Mouse (Mus musculus) right cerebral cortex, postnatal 14 days (tissue): ENCODE measurements around the gene Lsamp.

ENCODE experiments used
- DNase-seq: peaks from one replicate; pipeline ENCODE4 v3.0.0; 2022

The Lsamp gene

DNA sequence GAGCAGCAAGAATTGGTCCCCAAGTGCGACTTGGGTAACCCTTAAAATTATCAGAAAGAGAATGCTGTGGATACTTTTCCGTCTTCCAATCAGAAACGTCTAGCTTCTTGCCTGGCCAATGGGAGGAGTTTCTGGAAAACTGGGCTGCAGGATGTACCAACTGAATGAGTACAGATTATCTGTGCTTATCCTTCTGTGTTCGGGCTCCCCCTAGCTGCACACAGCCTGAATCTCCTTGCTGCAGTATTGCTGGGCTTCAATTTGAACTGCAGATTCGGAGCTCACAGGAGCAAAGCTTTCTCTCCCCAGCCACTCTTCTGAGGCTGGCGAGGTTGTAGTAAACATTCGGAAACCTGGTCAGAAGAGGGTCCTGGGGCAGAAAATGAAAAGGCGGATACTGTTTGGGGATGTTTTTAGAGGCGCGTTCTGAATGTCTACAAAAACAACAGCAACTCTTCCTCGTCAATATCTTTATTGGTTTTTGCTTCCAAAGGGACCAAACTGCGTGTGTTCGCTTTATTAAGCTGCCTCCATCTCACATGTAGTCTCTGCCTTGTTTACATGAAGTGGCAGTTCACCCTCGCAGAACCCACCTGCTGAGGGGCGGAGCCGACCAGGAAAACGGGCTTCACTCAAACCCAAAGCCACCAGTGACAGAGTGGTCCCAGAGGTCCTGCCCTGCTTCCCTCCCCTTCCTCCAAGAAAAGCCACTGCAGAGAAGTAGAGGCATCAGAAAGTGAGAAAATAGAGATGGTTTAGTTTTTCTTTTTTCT lies 984.1 kb downstream of the Lsamp start:
- peak; percentile 90 for DNase-seq

GRCm38 (mm10) chr16:40971382-40971781 lies 987.2 kb downstream of the Lsamp start:
- no peak for DNase-seq

- DNase-seq = no peak
Measured at GRCm38 (mm10) chr16:40974084-40974483, 989.9 kb downstream of the Lsamp start.

GRCm38 (mm10) chr16:40983026-40983425 lies 998.9 kb downstream of the Lsamp start:
- DNase-seq = no peak

DNA sequence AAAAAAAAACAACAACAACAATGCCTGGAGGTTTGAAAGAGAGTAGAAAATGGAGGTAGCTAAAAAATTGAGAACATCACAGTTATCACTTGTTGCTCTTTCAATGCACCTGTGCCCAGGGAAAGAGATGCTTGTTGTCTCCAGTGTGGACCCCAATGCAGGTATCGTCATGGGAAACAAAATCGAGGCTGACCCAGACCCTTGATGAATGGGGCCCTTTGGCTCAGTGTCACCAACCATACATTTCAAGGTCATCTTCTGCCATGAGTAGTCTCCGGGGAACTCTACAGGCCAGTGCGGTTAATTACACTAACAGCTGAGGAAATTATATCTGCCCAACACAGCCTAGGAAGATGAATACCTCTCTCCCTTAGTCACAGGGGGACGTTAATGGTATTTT lies 1023.4 kb downstream of the Lsamp start:
- DNase-seq = no peak

GRCm38 (mm10) chr16:41034746-41035145 lies 1050.6 kb downstream of the Lsamp start:
- DNase-seq = no peak

GRCm38 (mm10) chr16:41041686-41042085 lies 1057.5 kb downstream of the Lsamp start:
- no peak for DNase-seq

DNA sequence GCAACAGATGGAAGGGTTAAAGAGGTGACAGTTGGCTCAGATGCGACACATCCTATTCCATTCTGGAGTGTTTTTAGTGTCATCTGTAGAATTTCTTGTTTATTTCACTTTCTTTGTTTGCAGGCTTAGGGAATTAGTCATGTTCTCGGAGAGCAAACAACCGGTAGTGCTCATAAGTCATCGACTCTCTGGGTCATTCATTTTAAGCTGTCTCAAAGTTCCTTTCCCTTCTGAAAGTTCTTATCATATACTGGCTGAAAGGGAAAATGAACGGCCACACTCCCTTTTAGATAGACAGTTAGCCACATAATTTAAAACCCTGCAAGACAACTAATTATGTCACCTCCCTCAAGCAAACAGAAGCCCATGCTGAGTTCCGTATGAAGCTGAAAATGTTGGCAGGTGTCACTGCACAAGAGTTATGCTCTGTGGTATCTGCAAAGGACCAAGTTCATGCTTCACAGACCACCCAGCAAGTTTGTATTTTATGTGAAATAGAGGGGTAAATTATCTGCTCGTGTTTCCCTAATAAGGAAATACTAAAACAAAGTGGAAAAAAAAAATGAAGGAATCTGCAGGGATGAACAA lies 1079.2 kb downstream of the Lsamp start:
- no peak for DNase-seq

DNA sequence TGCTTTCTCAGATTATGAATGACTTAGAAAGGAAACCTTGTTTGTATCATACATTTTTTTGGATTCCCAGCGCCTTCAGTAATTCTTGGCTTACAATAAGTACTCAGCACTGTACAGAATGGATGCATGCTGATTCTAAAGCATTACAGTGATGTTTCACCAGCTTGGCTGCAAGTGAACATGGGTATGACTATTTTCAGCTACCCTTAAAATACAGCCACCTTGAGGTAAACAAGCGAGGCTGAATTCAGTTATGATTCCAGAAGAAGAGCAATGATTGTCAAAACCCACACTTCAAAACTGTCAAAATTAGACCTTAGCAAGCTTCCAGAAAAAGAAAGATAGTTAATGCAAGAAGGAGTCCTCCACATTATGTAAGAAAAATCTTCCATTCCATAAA lies 1089.3 kb downstream of the Lsamp start:
- DNase-seq = no peak

DNA sequence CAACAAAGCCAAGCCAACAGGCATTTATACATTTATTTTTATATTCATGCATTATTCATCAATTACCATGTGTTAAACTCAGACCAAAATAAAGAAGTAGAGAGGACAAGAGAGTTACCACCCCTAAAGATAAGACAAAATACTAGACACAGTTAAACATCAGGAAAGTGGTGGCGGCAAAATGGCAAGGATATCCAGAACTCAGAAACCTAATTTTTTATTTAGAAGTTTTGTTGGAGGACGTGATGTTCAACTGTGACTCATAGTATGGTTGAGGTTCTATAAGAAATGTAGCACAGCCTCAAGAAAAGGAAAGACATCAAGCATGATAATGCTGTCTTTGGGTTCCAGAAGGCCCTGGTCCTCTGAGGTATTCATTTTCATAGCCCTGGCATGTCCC lies 1104.5 kb downstream of the Lsamp start:
- DNase-seq = no peak

DNA sequence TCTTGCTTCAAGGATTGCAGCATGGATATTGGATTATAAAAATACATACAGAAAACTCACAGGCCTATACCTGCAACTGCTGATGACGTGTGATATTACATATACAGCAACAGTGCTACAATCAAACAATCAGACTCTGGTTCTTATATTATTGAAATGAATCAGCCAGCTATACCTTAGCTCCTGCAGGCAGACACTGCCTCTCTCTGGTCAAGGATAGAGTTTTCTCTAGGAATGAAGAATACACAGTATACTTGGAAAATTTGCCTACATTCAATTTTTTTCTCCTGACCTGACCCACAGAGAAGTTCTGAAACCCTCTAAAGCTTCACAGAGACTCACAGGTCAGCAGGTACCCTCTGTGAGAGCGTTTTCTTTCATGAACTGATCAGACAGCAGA lies 1105.9 kb downstream of the Lsamp start:
- DNase-seq = no peak

GRCm38 (mm10) chr16:41091259-41091658 lies 1107.1 kb downstream of the Lsamp start:
- DNase-seq = no peak

DNA sequence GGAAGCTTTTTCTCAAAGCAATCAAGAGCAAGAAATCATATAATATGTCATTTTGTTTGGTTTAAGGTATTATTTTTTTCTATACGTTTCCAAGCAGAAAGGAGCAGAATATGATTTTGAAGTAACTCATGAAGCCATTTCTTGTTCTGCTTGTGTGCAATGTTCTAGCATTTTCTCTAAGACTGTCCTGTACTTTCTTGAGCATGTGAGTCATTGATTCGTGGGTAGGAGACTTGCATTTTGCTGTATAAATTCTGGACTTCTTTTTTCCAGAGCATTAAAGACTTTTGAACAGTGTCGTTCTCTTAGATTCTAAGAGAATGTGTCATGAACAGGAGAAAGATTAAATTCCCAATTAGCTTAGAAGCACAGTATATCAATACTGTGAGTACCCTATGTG lies 1118.6 kb downstream of the Lsamp start:
- DNase-seq = no peak

DNA sequence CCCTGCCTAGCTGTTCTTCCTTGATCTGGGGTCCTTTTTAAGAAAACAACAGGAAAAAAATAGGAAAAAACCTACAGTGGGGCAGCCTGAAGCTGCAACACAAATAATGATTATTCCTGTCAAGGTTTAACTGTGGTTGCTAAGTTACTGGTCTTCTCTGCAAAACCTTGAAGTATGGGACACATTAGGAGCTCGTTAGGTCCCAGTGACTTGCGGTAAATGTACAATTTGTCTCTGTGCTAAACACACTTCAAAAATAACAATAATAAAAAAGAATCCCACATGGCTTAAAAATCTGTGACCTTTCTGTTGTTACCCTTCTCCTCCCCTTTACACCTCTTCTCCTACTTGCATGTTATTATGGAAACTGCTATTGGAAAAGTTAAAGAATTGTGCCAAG lies 1140.2 kb downstream of the Lsamp start:
- no peak for DNase-seq

GRCm38 (mm10) chr16:41125051-41125450 lies 1140.9 kb downstream of the Lsamp start:
- DNase-seq = no peak

- peak; percentile 6 for DNase-seq
Measured at GRCm38 (mm10) chr16:41131053-41131452, 1146.9 kb downstream of the Lsamp start.

GRCm38 (mm10) chr16:41172839-41173238 lies 1188.7 kb downstream of the Lsamp start:
- no peak for DNase-seq

DNA sequence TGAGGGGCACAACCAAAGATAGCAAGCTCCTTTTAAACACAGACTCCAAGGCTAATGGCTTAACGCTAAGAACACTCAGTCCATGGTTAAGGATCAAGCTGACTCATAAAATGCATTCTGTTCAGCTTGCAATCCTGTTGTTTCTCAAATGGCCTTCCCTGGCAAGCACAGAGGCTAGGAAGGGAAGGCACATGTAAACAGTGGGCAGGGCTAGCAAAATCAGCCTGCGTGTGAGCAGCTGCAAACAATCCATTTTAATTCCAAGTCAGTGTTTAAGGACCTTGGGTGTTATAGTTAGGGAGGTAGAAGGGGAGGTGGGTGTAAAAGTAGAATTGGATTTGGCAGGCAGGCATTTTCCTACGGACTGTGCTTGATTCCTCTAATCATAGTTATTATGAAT lies 1195.4 kb downstream of the Lsamp start:
- no peak for DNase-seq

- no peak for DNase-seq
Measured at GRCm38 (mm10) chr16:41180867-41181266, 1196.7 kb downstream of the Lsamp start.

DNA sequence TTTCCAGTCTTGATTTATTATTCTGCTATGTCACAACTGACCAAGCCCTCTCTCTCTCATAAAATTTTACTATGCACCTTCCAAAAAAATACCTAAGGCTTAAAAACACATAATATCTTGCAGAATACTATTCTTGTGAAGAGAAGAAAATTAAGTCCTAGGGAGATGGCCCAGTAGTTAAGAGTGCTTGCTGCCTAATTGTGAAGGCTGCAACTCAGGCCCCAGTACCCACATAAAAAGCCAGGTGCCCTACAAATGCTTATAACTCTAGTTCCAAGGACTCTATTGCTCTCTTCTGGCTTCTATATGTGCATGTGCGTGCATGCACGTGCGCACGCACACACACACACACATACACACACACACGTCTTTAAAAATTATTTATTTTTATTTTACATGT lies 1225.9 kb downstream of the Lsamp start:
- DNase-seq = no peak

- DNase-seq = no peak
Measured at GRCm38 (mm10) chr16:41235829-41236228, 1251.7 kb downstream of the Lsamp start.

- DNase-seq = no peak
Measured at GRCm38 (mm10) chr16:41242841-41243240, 1258.7 kb downstream of the Lsamp start.

- DNase-seq = peak; percentile 54
Measured at GRCm38 (mm10) chr16:41244711-41245110, 1260.5 kb downstream of the Lsamp start.

DNA sequence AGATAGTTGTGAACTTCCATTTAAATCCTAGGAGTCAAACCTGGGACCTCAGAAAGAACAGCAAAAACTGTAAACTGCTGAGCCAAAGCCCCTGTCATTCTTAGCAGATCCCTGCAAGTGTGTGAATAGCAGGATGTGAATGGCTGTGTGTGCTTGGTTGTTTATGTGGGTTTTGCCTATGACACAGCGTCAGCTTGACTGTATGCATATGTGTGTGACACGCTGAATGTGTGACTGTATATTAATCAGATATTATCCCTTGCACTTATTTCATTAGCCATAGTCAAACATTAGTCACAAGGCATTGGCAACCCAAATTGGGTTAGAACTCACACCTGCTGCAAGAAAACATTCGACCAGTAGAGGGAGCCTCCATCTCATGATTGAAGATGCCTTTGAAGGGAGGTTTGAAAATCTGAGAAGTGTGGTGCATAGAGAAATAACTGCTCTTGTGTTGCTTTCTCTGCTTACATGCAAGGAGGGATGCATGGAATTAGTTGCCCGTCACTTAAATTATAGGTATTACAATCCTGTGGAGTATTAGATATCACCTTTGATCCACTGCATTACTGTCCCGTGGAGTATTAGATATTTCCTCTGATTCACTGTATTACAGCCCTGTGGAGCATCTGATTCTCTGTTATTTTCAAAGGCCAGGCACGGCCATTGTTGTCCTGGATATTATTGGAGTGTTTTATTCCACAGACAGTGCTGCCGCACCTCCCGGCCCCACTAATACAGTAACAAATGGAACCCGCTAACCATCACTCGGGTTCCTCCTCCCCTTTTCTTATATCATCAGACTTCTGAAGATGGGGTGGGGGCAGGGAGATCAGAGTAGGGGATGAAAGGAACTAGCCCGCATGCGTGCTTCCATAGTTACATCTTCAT lies 1274.2 kb downstream of the Lsamp start:
- peak; percentile 77 for DNase-seq
